Mouse (Mus musculus): ENCODE measurements around the gene Agbl4. TPM values are rescaled to one million over a fixed set of nuclear protein-coding genes. Genes with fewer than 3 reads are reported as not detected.

Gene Agbl4
- polyA plus RNA-seq, 1 experiment from 2014 or later = 0.47 TPM

DNA sequence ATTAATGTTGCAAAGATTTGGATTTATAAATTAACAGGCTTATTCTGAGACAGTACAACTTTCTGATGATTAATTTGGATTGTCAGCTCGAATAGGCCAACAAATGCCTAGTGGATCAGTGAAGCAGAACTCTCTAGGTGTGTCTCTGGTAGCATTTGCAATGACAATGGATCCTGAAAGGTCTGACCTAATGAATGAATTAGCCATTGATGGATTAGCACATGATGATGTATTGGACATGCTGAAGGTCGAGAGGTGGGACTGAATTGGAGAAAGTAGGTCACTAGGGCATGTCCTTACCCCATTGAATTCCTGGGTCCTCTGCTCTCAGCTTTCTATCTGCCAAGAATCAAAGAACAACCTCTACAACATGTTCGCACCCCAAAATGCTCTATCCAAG, 1285.3 kb downstream of the Agbl4 start:
- Histone ChIP-seq H3K9me3 (ENCODE audit: control insufficient read depth, low read length) (no peaks in the 10 kb centered on the region), H3K36me3 (ENCODE audit: control insufficient read depth, insufficient read depth, low read length) (no peaks in the 10 kb centered on the region), H3K27ac (replicated peaks; ENCODE audit: low read depth, low read length) (no peak overlapping the region), H3K27me3 (ENCODE audit: control insufficient read depth, insufficient read depth, low read length) (no peaks in the 10 kb centered on the region), H3K4me3 (ENCODE audit: low read depth, low read length) (no peak overlapping the region), H3K9ac (ENCODE audit: low read length) (no peak overlapping the region), H3K4me2 (ENCODE audit: low read depth, severe bottlenecking) (no peak overlapping the region), H3K4me1 (ENCODE audit: control insufficient read depth, insufficient read depth, low read length) (no peaks in the 10 kb centered on the region)
- ATAC-seq (ENCODE audit: insufficient number of reproducible peaks, low FRiP score, low TSS enrichment, low read depth) (no peak), DNase-seq (ENCODE audit: low spot score) (no peak)
- 83% methylated on average over 3 of the region's 3 CpGs for WGBS

DNA sequence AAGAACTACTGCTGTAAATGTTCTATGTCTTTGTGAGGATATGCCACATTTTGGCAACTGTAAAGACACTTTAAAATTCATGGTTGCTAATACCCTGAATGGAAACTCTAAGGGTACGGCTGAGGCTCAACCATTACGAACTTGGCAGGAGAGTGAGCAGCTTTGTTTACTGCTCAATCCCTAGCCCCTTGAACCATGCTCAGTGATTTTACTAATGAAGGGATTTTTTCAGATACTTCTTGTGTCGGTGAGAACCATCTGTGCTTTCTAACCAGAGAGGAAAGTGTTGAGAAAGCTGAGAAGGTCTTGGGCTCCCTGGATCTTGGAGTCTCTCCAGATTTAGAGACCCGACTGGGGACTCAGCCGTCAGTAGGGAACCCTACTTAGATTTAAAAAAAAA, 1286.4 kb downstream of the Agbl4 start:
- H3K9ac ChIP-seq (ENCODE audit: low read length) = no peak overlapping the region
- H3K36me3 ChIP-seq (ENCODE audit: control insufficient read depth, insufficient read depth, low read length) = no peaks in the 10 kb centered on the region
- no peak overlapping the region for H3K4me3 ChIP-seq (ENCODE audit: low read depth, low read length)
- H3K9me3 ChIP-seq (ENCODE audit: control insufficient read depth, low read length) = no peaks in the 10 kb centered on the region
- no peak for ATAC-seq (ENCODE audit: insufficient number of reproducible peaks, low FRiP score, low TSS enrichment, low read depth)
- no peaks in the 10 kb centered on the region for H3K27me3 ChIP-seq (ENCODE audit: control insufficient read depth, insufficient read depth, low read length)
- H3K27ac ChIP-seq (replicated peaks; ENCODE audit: low read depth, low read length) = no peak overlapping the region
- no peaks in the 10 kb centered on the region for H3K4me1 ChIP-seq (ENCODE audit: control insufficient read depth, insufficient read depth, low read length)
- no peak for DNase-seq (ENCODE audit: low spot score)
- WGBS = 76% methylated on average over 5 of the region's 5 CpGs
- H3K4me2 ChIP-seq (ENCODE audit: low read depth, severe bottlenecking) = no peak overlapping the region

DNA sequence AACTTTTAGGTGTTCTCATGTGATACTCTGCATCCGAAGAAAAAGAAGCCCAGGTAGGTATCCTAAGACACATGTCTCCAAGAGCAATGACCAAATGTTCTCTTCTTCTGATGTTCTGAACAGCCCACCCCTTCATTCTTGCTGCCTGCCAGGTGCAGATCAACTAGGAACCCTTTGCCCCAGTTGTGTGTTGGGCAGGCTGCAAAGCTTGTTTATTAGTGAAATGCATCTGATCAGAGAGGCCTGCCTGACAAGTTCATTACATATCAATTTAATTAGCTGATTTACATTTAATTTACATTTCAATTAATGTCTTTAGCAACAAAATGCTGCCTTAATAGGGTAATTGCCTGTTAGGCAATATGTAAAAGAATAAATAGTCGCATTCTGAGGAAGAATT, 1288.5 kb downstream of the Agbl4 start:
- 62% methylated on average over 2 of the region's 2 CpGs for WGBS
- H3K4me1 ChIP-seq (ENCODE audit: control insufficient read depth, insufficient read depth, low read length) = no peaks in the 10 kb centered on the region
- H3K9ac ChIP-seq (ENCODE audit: low read length) = no peak overlapping the region
- ATAC-seq (ENCODE audit: insufficient number of reproducible peaks, low FRiP score, low TSS enrichment, low read depth) = no peak
- H3K36me3 ChIP-seq (ENCODE audit: control insufficient read depth, insufficient read depth, low read length) = no peaks in the 10 kb centered on the region
- no peak overlapping the region for H3K27ac ChIP-seq (replicated peaks; ENCODE audit: low read depth, low read length)
- no peak overlapping the region for H3K4me3 ChIP-seq (ENCODE audit: low read depth, low read length)
- no peaks in the 10 kb centered on the region for H3K9me3 ChIP-seq (ENCODE audit: control insufficient read depth, low read length)
- DNase-seq (ENCODE audit: low spot score) = no peak
- no peak overlapping the region for H3K4me2 ChIP-seq (ENCODE audit: low read depth, severe bottlenecking)
- H3K27me3 ChIP-seq (ENCODE audit: control insufficient read depth, insufficient read depth, low read length) = no peaks in the 10 kb centered on the region

DNA sequence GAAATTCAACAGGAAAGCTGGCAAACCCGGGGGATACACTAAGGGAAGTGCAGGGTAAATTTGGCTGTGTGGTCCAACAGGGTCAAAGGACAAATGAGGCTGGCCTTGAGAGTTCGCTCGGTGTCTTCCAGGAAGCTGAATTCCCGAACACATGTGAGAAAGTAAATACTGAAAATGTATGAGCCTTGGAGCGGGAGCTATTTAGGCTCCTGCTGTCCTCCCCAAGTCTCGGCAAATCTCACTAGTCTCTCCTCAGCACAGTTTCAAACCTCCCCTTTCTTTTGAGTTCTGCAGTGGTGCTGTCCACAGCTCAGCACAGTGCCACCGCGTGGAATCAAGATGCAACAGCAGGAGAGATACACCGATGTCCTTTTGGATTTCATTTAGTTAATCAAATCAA, 1289.5 kb downstream of the Agbl4 start:
- WGBS = 6% methylated on average over 9 of the region's 9 CpGs
- H3K36me3 ChIP-seq (ENCODE audit: control insufficient read depth, insufficient read depth, low read length) = no peaks in the 10 kb centered on the region
- no peak overlapping the region for H3K4me3 ChIP-seq (ENCODE audit: low read depth, low read length)
- DNase-seq (ENCODE audit: low spot score) = peak; percentile 69
- H3K4me2 ChIP-seq (ENCODE audit: low read depth, severe bottlenecking) = no peak overlapping the region; the same call in 1 of the 2 replicates
- H3K9ac ChIP-seq (ENCODE audit: low read length) = no peak overlapping the region
- peak; percentile 64; the same call in 1 of the 2 replicates for ATAC-seq (ENCODE audit: insufficient number of reproducible peaks, low FRiP score, low TSS enrichment, low read depth)
- no peaks in the 10 kb centered on the region for H3K9me3 ChIP-seq (ENCODE audit: control insufficient read depth, low read length)
- H3K27me3 ChIP-seq (ENCODE audit: control insufficient read depth, insufficient read depth, low read length) = no peaks in the 10 kb centered on the region
- no peak overlapping the region for H3K27ac ChIP-seq (replicated peaks; ENCODE audit: low read depth, low read length)
- H3K4me1 ChIP-seq (ENCODE audit: control insufficient read depth, insufficient read depth, low read length) = 0 out of 2 replicates have a peak, but pooled peaks cover 6% of the 10 kb centered on the region

DNA sequence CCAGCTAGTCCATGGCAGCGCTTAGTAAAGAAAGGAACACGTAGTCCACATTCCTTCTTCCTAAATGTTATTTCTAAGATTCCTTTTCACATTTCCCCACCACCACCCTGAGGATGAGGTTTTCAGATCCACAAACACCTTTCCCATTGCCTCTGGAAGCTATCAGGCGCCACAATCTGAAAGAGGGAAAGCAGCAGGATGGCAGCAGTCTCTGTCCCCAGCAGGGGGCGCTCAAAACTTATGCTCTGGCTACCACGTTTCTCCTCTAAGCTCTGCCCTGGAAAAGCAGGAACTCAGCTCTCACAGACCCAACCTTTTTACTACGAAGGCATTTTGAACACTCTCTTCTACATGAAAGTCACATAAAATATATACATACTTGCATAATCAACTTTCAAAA, 1290.2 kb downstream of the Agbl4 start:
- peak; percentile 92 for DNase-seq (ENCODE audit: low spot score)
- peak overlapping the region; percentile 24; the same call in 1 of the 2 replicates for H3K4me2 ChIP-seq (ENCODE audit: low read depth, severe bottlenecking)
- H3K4me1 ChIP-seq (ENCODE audit: control insufficient read depth, insufficient read depth, low read length) = 0 out of 2 replicates have a peak, but pooled peaks cover 6% of the 10 kb centered on the region
- H3K4me3 ChIP-seq (ENCODE audit: low read depth, low read length) = no peak overlapping the region
- no peaks in the 10 kb centered on the region for H3K9me3 ChIP-seq (ENCODE audit: control insufficient read depth, low read length)
- no peak overlapping the region for H3K9ac ChIP-seq (ENCODE audit: low read length)
- no peaks in the 10 kb centered on the region for H3K27me3 ChIP-seq (ENCODE audit: control insufficient read depth, insufficient read depth, low read length)
- no peaks in the 10 kb centered on the region for H3K36me3 ChIP-seq (ENCODE audit: control insufficient read depth, insufficient read depth, low read length)
- ATAC-seq (ENCODE audit: insufficient number of reproducible peaks, low FRiP score, low TSS enrichment, low read depth) = no peak
- no peak overlapping the region for H3K27ac ChIP-seq (replicated peaks; ENCODE audit: low read depth, low read length)
- 11% methylated on average over 6 of the region's 6 CpGs for WGBS

DNA sequence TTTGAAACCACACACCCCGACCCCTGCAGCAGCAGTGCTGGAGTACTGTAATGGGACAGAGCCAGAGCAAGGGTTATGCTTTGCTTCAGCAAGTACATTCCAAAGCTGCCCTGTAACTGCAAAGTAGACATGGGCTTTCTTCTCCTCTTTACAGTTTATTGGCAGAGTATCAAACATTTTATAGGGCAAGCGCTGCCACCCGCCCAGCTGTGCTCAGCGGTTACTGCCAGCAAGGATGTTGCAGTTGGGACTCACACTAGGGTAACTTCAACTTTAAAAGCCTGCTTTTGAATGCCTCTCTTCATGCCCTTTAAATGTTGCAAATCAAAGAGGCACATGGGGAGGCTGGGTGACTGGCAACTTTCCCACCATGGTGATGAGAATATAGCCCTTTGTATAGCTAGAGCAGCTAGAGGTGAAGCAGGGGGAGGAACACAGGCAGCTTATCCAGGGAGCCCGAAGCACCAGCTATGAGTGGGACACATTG, 1293.6 kb downstream of the Agbl4 start:
- no peak for DNase-seq (ENCODE audit: low spot score)
- Histone ChIP-seq H3K9ac (ENCODE audit: low read length) (no peak overlapping the region), H3K4me1 (ENCODE audit: control insufficient read depth, insufficient read depth, low read length) (0 out of 2 replicates have a peak, but pooled peaks cover 6% of the 10 kb centered on the region), H3K27me3 (ENCODE audit: control insufficient read depth, insufficient read depth, low read length) (no peaks in the 10 kb centered on the region), H3K36me3 (ENCODE audit: control insufficient read depth, insufficient read depth, low read length) (no peaks in the 10 kb centered on the region), H3K9me3 (ENCODE audit: control insufficient read depth, low read length) (no peaks in the 10 kb centered on the region), H3K27ac (replicated peaks; ENCODE audit: low read depth, low read length) (no peak overlapping the region), H3K4me2 (ENCODE audit: low read depth, severe bottlenecking) (no peak overlapping the region), H3K4me3 (ENCODE audit: low read depth, low read length) (no peak overlapping the region)
- peak; percentile 49; the same call in 1 of the 2 replicates for ATAC-seq (ENCODE audit: insufficient number of reproducible peaks, low FRiP score, low TSS enrichment, low read depth)
- 61% methylated on average over 5 of the region's 5 CpGs for WGBS

DNA sequence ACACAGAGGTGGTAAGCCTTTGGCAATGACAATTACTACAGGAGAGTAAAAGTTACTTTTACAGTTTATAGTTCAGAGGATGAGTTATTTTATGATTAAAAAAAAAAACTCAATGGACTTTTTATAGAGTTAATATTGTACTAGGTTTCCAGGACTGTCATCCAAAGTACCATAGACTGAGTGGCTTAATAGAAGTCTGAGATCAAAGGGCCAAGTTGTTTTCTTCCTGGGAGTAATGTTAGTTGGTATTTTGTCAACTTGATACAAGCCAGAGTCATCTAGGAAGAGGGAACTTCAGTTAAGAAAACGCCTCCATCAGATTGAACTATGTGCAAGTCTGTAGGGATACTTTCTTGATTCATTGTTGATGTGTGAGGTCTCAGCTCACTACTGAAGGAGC, 1303.9 kb downstream of the Agbl4 start:
- no peak overlapping the region for H3K9ac ChIP-seq (ENCODE audit: low read length)
- H3K4me1 ChIP-seq (ENCODE audit: control insufficient read depth, insufficient read depth, low read length) = no peaks in the 10 kb centered on the region
- H3K4me2 ChIP-seq (ENCODE audit: low read depth, severe bottlenecking) = no peak overlapping the region
- no peaks in the 10 kb centered on the region for H3K27me3 ChIP-seq (ENCODE audit: control insufficient read depth, insufficient read depth, low read length)
- H3K27ac ChIP-seq (replicated peaks; ENCODE audit: low read depth, low read length) = no peak overlapping the region
- no peak overlapping the region for H3K4me3 ChIP-seq (ENCODE audit: low read depth, low read length)
- DNase-seq (ENCODE audit: low spot score) = peak; percentile 15
- no peaks in the 10 kb centered on the region for H3K9me3 ChIP-seq (ENCODE audit: control insufficient read depth, low read length)
- 68% methylated on average over 1 of the region's 1 CpGs for WGBS
- H3K36me3 ChIP-seq (ENCODE audit: control insufficient read depth, insufficient read depth, low read length) = no peaks in the 10 kb centered on the region
- ATAC-seq (ENCODE audit: insufficient number of reproducible peaks, low FRiP score, low TSS enrichment, low read depth) = no peak

DNA sequence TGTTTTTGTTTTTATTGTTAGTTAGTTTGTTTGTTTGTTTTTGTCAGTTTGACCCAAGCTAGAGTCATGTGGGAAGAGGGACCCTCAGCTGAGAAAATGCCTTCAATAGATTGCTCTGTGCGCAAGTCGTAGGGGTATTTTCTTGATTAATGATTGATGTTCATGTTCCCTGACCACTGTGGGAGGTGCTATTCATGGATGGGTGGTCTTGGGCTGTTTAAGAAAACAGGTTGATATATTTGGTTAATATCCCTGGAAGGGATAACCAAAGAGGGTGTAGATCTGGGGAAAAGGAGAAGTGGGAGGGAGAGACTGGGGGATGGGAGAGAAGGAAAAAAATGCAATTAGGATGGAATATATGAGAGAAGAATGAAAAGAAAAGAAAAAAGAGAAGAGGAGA, 1306.7 kb downstream of the Agbl4 start:
- no peaks in the 10 kb centered on the region for H3K27me3 ChIP-seq (ENCODE audit: control insufficient read depth, insufficient read depth, low read length)
- no peak for DNase-seq (ENCODE audit: low spot score)
- H3K27ac ChIP-seq (replicated peaks; ENCODE audit: low read depth, low read length) = no peak overlapping the region
- H3K36me3 ChIP-seq (ENCODE audit: control insufficient read depth, insufficient read depth, low read length) = no peaks in the 10 kb centered on the region
- 87% methylated on average over 2 of the region's 2 CpGs for WGBS
- H3K4me2 ChIP-seq (ENCODE audit: low read depth, severe bottlenecking) = no peak overlapping the region
- H3K9me3 ChIP-seq (ENCODE audit: control insufficient read depth, low read length) = no peaks in the 10 kb centered on the region
- no peak overlapping the region for H3K9ac ChIP-seq (ENCODE audit: low read length)
- no peak for ATAC-seq (ENCODE audit: insufficient number of reproducible peaks, low FRiP score, low TSS enrichment, low read depth)
- H3K4me3 ChIP-seq (ENCODE audit: low read depth, low read length) = no peak overlapping the region
- H3K4me1 ChIP-seq (ENCODE audit: control insufficient read depth, insufficient read depth, low read length) = no peaks in the 10 kb centered on the region

DNA sequence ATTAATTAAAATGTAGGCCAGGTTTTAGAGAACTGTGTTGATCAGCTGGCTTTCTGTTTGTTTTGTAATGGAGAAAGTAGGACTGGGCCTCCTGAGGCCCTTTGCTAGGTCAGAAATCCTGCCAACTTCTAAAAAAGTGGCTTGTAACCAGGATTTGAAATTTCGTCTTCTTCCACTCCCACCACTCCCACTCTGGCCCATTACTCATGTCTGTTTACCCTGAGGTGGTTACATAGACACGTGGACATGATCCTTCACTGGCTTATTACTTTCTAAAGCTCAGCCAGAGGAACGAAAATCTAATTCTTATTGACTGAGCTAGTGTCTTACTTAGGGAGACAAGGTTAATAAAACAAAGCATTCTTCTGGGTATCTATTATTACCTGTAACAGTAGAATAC, 1307.5 kb downstream of the Agbl4 start:
- WGBS = 73% methylated on average over 3 of the region's 3 CpGs
- Histone ChIP-seq H3K4me3 (ENCODE audit: low read depth, low read length) (no peak overlapping the region), H3K4me1 (ENCODE audit: control insufficient read depth, insufficient read depth, low read length) (no peaks in the 10 kb centered on the region), H3K36me3 (ENCODE audit: control insufficient read depth, insufficient read depth, low read length) (no peaks in the 10 kb centered on the region), H3K9ac (ENCODE audit: low read length) (no peak overlapping the region), H3K27ac (replicated peaks; ENCODE audit: low read depth, low read length) (no peak overlapping the region), H3K27me3 (ENCODE audit: control insufficient read depth, insufficient read depth, low read length) (no peaks in the 10 kb centered on the region), H3K4me2 (ENCODE audit: low read depth, severe bottlenecking) (no peak overlapping the region), H3K9me3 (ENCODE audit: control insufficient read depth, low read length) (no peaks in the 10 kb centered on the region)
- DNase-seq (ENCODE audit: low spot score) = no peak
- ATAC-seq (ENCODE audit: insufficient number of reproducible peaks, low FRiP score, low TSS enrichment, low read depth) = no peak
